Mouse (Mus musculus) myocyte (in vitro differentiated cells): ENCODE results near the gene Syt7.

Experiments
- CEBPB ChIP-seq: IDR thresholded peaks from 2 replicates; pipeline ENCODE4 v1.6.1; 2011; ENCODE audit warnings: mild to moderate bottlenecking, moderate library complexity; ENCODE audit not compliant: poor library complexity, insufficient read depth, severe bottlenecking
- MAX ChIP-seq: IDR thresholded peaks from one replicate; pipeline ENCODE4 v1.6.1; 2011; ENCODE audit warnings: low read depth, mild to moderate bottlenecking, control low read depth
- MYOG ChIP-seq, 3 experiments: IDR thresholded peaks; one replicate each; pipeline ENCODE4 v1.6.1; 2011; ENCODE audit warnings: control low read depth in 2 of 3, low read depth in 2 of 3, mild to moderate bottlenecking in 2 of 3; ENCODE audit not compliant: insufficient read length in 2 of 3, control insufficient read depth in 1 of 3, insufficient read depth in 1 of 3
- POLR2A ChIP-seq: IDR thresholded peaks from one replicate; pipeline ENCODE4 v1.6.1; 2011; ENCODE audit warnings: low read depth, mild to moderate bottlenecking, control low read depth, moderate library complexity; ENCODE audit not compliant: insufficient read length

DNA sequence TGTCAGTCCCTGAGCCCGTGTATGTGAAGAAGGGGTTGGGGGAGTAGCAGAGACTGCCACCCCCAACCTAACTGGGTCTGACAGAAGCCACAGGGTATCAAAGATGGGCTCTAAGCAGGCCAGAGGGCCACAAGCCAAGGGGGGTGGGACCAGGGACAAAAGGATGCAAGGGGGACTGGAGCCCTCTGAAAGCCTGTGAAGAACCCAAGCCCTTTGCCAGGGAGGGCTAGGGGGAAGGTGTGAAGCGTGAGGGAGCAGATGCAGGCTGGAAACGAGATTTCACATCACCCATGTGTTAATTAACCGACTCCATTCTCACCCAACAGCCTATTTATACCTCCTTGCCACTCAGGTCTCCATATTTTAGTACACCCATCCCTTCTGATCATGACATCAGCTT lies 43.0 kb downstream of the Syt7 start:
- TF ChIP-seq POLR2A (no peak), CEBPB (no peak), MAX (no peak), MYOG (IDR thresholded peaks at IDR 0.05; ENCODE audit: control insufficient read depth in 1 of 3, insufficient read depth in 1 of 3, insufficient read length in 2 of 3, low read depth in 2 of 3) (no peak)
